Mouse (Mus musculus) midbrain, embryonic 12.5 days (tissue): ENCODE measurements around the gene Gm20538. TPM values are rescaled to one million over a fixed set of nuclear protein-coding genes. Genes with fewer than 3 reads are reported as not detected.

Experiments used
- ATAC-seq: fragments of 200-750 bp; cut with Nextera tagmentation; 2 replicates; pipeline ENCODE4 v1.8.0; 2017; ENCODE audit warnings: low read depth, moderate TSS enrichment, moderate library complexity; ENCODE audit not compliant: low FRiP score
- H3K27ac ChIP-seq: fragments of 300-500 bp; sonication (generic); replicated peaks from 2 replicates; pipeline ENCODE4 v1.5.1; 2016; ENCODE audit warnings: mild to moderate bottlenecking
- H3K27me3 ChIP-seq: fragments of 300-500 bp; sonication (generic); 2 replicates; pipeline ENCODE4 v1.6.1; 2016; ENCODE audit warnings: mild to moderate bottlenecking
- H3K36me3 ChIP-seq: fragments of 300-500 bp; sonication (generic); 2 replicates; pipeline ENCODE4 v1.6.1; 2016
- H3K4me1 ChIP-seq: fragments of 300-500 bp; sonication (generic); 2 replicates; pipeline ENCODE4 v1.6.1; 2016
- H3K4me2 ChIP-seq: fragments of 300-500 bp; sonication (generic); replicated peaks from 2 replicates; pipeline ENCODE4 v1.6.1; 2016; ENCODE audit warnings: mild to moderate bottlenecking, moderate library complexity
- H3K4me3 ChIP-seq: fragments of 300-500 bp; sonication (generic); 2 replicates; pipeline ENCODE4 v1.5.1; 2016; ENCODE audit warnings: mild to moderate bottlenecking
- H3K9ac ChIP-seq: fragments of 300-500 bp; sonication (generic); replicated peaks from 2 replicates; pipeline ENCODE4 v1.6.1; 2016; ENCODE audit warnings: mild to moderate bottlenecking, moderate library complexity
- H3K9me3 ChIP-seq: fragments of 300-500 bp; sonication (generic); 2 replicates; pipeline ENCODE4 v1.6.1; 2016; ENCODE audit warnings: mild to moderate bottlenecking
- WGBS: fragments of 180-500 bp; shearing (Covaris S2); methylation state at CpG from one replicate; pipeline ENCODE4 v1.1.7; 2016; 5-methylcytosine and 5-hydroxymethylcytosine counted together
- polyA plus RNA-seq: library from polyadenylated mRNA; unstranded; fragments of >200 nt; fragmentation: Nextera tagmentation; extraction: Ambion mirVana; gene quantifications from 2 replicates; pipeline ENCODE4 v1.2.1, GENCODE M21; 2016

Gm20538 gene
- polyA plus RNA-seq, 1 experiment from 2014 or later: not detected

GRCm38 (mm10) chr19:44502741-44503140 lies 49.9 kb downstream of the Gm20538 start:
- WGBS: 81% methylated on average over 4 of the region's 4 CpGs
- no peak overlapping the region for H3K27ac ChIP-seq
- H3K36me3 ChIP-seq: no peaks in the 10 kb centered on the region
- no peaks in the 10 kb centered on the region for H3K4me1 ChIP-seq
- H3K4me2 ChIP-seq: no peak overlapping the region
- H3K27me3 ChIP-seq: peaks cover 100% of the 10 kb centered on the region
- ATAC-seq: no peak
- H3K9me3 ChIP-seq: no peaks in the 10 kb centered on the region
- no peak overlapping the region for H3K4me3 ChIP-seq
- no peak overlapping the region for H3K9ac ChIP-seq

DNA sequence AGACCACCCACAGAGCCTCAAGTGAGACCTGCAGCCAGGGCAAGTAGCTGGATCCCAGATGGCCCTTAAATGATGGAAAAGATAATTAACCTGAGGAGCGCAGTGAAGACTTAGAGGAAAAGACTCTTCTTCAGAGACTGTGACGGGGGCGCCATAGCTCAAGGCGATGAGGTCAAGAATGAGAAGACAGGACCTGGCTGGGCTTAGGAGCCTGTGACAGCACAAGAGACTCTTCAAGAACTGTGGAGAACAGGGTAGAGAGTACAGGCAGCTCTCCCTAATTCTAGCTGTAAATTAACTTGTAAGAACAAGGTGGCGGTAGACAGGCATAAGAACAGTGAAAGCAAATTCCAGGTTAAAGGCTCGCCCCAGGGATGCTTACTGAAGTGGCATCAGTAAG lies 50.7 kb downstream of the Gm20538 start:
- Histone ChIP-seq H3K4me1 (no peaks in the 10 kb centered on the region), H3K4me3 (no peak overlapping the region), H3K9me3 (no peaks in the 10 kb centered on the region), H3K27me3 (peaks cover 100% of the 10 kb centered on the region), H3K9ac (no peak overlapping the region), H3K27ac (no peak overlapping the region), H3K4me2 (no peak overlapping the region), H3K36me3 (no peaks in the 10 kb centered on the region)
- ATAC-seq: no peak
- 86% methylated on average over 6 of the region's 6 CpGs for WGBS

GRCm38 (mm10) chr19:44500240-44500639 lies 52.4 kb downstream of the Gm20538 start:
- Histone ChIP-seq H3K4me3 (no peak overlapping the region), H3K9me3 (no peaks in the 10 kb centered on the region), H3K27ac (no peak overlapping the region), H3K4me1 (no peaks in the 10 kb centered on the region), H3K36me3 (no peaks in the 10 kb centered on the region), H3K4me2 (no peak overlapping the region), H3K27me3 (peaks cover 100% of the 10 kb centered on the region), H3K9ac (no peak overlapping the region)
- 41% methylated on average over 5 of the region's 5 CpGs for WGBS
- no peak for ATAC-seq

DNA sequence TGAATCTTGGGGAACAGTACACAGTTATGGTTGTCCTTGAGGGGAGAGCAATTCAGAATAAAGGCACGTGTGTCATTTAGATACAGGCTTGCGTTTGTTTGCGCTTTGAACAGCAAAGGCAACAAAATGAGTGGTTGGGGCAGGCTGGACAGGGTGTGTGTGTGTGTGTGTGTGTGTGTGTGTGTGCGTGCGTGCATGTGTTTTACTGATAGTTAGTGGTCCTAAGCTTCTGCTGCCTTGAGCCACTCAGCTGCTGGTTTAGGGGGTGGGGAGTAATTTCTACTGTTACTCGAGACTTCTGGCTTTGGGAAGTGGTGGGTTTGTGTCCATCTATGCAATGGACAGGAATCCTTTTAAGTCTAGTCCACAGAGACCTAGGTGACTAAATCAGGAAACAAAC lies 53.7 kb downstream of the Gm20538 start:
- WGBS: 64% methylated on average over 6 of the region's 6 CpGs
- Histone ChIP-seq H3K4me3 (no peak overlapping the region), H3K27me3 (peaks cover 100% of the 10 kb centered on the region), H3K4me1 (no peaks in the 10 kb centered on the region), H3K36me3 (no peaks in the 10 kb centered on the region), H3K27ac (no peak overlapping the region), H3K9me3 (no peaks in the 10 kb centered on the region), H3K9ac (no peak overlapping the region), H3K4me2 (no peak overlapping the region)
- ATAC-seq: no peak

- Histone ChIP-seq H3K36me3 (no peaks in the 10 kb centered on the region), H3K4me1 (peaks cover 6% of the 10 kb centered on the region), H3K9ac (no peak overlapping the region), H3K4me2 (no peak overlapping the region), H3K9me3 (no peaks in the 10 kb centered on the region), H3K27me3 (peaks cover 100% of the 10 kb centered on the region), H3K4me3 (no peak overlapping the region), H3K27ac (no peak overlapping the region)
- 0 out of 2 replicates have a peak, but pooled peaks have one; percentile 16 for ATAC-seq
- WGBS: 38% methylated on average over 10 of the region's 10 CpGs
These were observed 55.7 kb downstream of the Gm20538 start for GRCm38 (mm10) chr19:44496941-44497340.

- Histone ChIP-seq H3K4me2 (no peak overlapping the region), H3K27ac (no peak overlapping the region), H3K4me1 (peaks cover 6% of the 10 kb centered on the region), H3K27me3 (peaks cover 100% of the 10 kb centered on the region), H3K4me3 (no peak overlapping the region), H3K36me3 (no peaks in the 10 kb centered on the region), H3K9me3 (no peaks in the 10 kb centered on the region), H3K9ac (no peak overlapping the region)
- peak; percentile 30; the same call in 1 of the 2 replicates for ATAC-seq
- 57% methylated on average over 8 of the region's 8 CpGs for WGBS
These were observed 56.1 kb downstream of the Gm20538 start for GRCm38 (mm10) chr19:44496511-44496910.

Other genes starting within 250 kb of the Gm20538 start
- 0.10 and 0.11 TPM in 2 replicates for gene Scd4, start 219.7 kb downstream of the Gm20538 start, polyA plus RNA-seq
- 11.1 and 11.9 TPM in 2 replicates for gene Scd1, start 145.0 kb downstream of the Gm20538 start, polyA plus RNA-seq
- gene Wnt8b, start 59.4 kb downstream of the Gm20538 start, polyA plus RNA-seq: 11.3 and 11.6 TPM in 2 replicates
- 0.47 and 0.54 TPM in 2 replicates for gene Sec31b, start 7.0 kb downstream of the Gm20538 start, polyA plus RNA-seq
- gene Ndufb8, start 2.6 kb upstream of the Gm20538 start, polyA plus RNA-seq: 436 and 439 TPM in 2 replicates
- 43.5 and 45.6 TPM in 2 replicates for gene Hif1an, start 10.0 kb upstream of the Gm20538 start, polyA plus RNA-seq
- gene Pax2, start 203.2 kb upstream of the Gm20538 start, polyA plus RNA-seq: 0.32 and 0.33 TPM in 2 replicates